ENCODE assay signal across 22 mouse cellular contexts in the genomic region with DNA sequence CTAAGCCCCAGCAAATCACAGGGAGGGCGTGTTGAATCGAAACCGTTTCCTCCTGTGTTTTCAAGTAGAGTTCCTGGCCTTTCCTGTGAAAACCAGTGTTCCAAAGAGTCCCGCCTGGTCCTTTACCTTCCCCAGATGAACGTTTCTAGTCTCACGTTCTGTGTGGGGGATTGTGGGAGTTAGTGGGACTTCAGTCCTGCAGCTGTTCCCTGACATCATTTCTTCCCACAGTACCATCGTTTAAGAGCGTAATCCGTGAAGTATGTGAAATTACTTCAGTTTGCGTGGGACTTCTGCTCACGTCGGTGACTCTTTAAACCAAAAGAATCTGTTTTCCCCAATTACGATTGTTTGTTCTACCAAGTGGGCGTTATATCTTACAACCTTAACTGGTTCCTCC. TPM values are rescaled to one million over a fixed set of nuclear protein-coding genes. Genes with fewer than 3 reads are reported as not detected.
A peak's percentile ranks its signal among the peaks of the same experiment; 100 is the strongest.
DNase-seq lines count a peak whose midpoint lies in the region; ATAC-seq lines count a peak whose summit lies in the region.
"Had no signal": no experiment of that assay in that cellular context is flagged by ENCODE, and none has a peak within 500 bp of the region (broad histone marks: within the 10 kb centered on the region; RNA-seq: fewer than 3 reads in every experiment).

No protein-coding gene starts in this region.

- H3K4me1 ChIP-seq in limb, embryonic 15.5 days = peaks cover 12% of the 10 kb centered on the region
- H3K4me1 ChIP-seq in limb, embryonic 10.5 days = no peaks in the 10 kb centered on the region

- H3K36me3 ChIP-seq in limb, embryonic 15.5 days = peaks cover 78% of the 10 kb centered on the region
- H3K36me3 ChIP-seq in limb, embryonic 10.5 days = peaks cover 94% of the 10 kb centered on the region

- H3K9ac ChIP-seq in limb, embryonic 15.5 days = no peak overlapping the region

- DNase-seq in frontal cortex, adult 2 months (ENCODE audit: extremely low spot score in 1 of 2, low spot score in 1 of 2) = no peak
- no peak for DNase-seq in limb, embryonic 10.5 days (ENCODE audit: low spot score)
- DNase-seq in brain, adult 2 months (ENCODE audit: low read depth, low spot score) = peak; percentile 53
- DNase-seq in lung, postnatal 10 days = no peak
- DNase-seq: adrenal gland, adult 2 months; adrenal gland, adult 8-10 months; adrenal gland, postnatal 10 days; adrenal gland, postnatal 14 days; adrenal gland, postnatal 25 days; adrenal gland, postnatal 36 days; B cell, adult 2 months; cerebellum, adult 11 months; cerebellum, adult 11-12 months; cerebellum, adult 18-20 months; cerebellum, adult 2 months had no signal

- ATAC-seq in frontal cortex, adult (ENCODE audit: low TSS enrichment) = peak; percentile 17; the same call in 1 of the 2 replicates
- no peak for ATAC-seq in limb, embryonic 15.5 days (ENCODE audit: insufficient number of reproducible peaks, low FRiP score, low TSS enrichment, low read depth)
- ATAC-seq: activated CD4-positive, CD25-positive, alpha-beta regulatory T cell, adult 4 months; CD4-positive, CD25-positive, alpha-beta regulatory T cell, adult 4 months; Patski had no signal

- H3K27ac ChIP-seq in limb, embryonic 15.5 days = 0 out of 2 replicates have a peak overlapping the region, but pooled peaks have one; percentile 22
- no peak overlapping the region for H3K27ac ChIP-seq in limb, embryonic 10.5 days

- H3K4me3 ChIP-seq in limb, embryonic 15.5 days = no peak overlapping the region
- H3K4me3 ChIP-seq in limb, embryonic 10.5 days = no peak overlapping the region

- no peaks in the 10 kb centered on the region for H3K27me3 ChIP-seq in limb, embryonic 15.5 days
- H3K27me3 ChIP-seq in limb, embryonic 10.5 days (ENCODE audit: low read depth, poor library complexity, severe bottlenecking) = no peaks in the 10 kb centered on the region
- H3K27me3 ChIP-seq: CH12.LX, Patski had no signal

- no peak overlapping the region for H3K4me2 ChIP-seq in limb, embryonic 15.5 days

- 81% methylated on average over 14 of the region's 14 CpGs for WGBS in limb, embryonic 15.5 days
- 95% methylated on average over 14 of the region's 14 CpGs for WGBS in limb, embryonic 10.5 days

- no peaks in the 10 kb centered on the region for H3K9me3 ChIP-seq in limb, embryonic 15.5 days
- H3K9me3 ChIP-seq in limb, embryonic 10.5 days (replicated peaks) = no peaks in the 10 kb centered on the region
- H3K9me3 ChIP-seq: G1E had no signal

RNA-seq across cellular contexts. Expression of a gene that starts 54.5 kb away (rescaled TPM):
- 70.7 and 78.0 TPM in 2 replicates for polyA plus RNA-seq in frontal cortex, adult 2 months (2012; rRNA removed)
- polyA plus RNA-seq in limb, embryonic 15.5 days (2015; fragmentation: Nextera tagmentation; extraction: Ambion mirVana) = 229 and 230 TPM in 2 replicates
- polyA plus RNA-seq in limb, embryonic 10.5 days (2016; fragmentation: Nextera tagmentation; extraction: Ambion mirVana) = 221 and 232 TPM in 2 replicates

RNA-seq across cellular contexts. Expression of a gene that starts 57.8 kb away (rescaled TPM):
- polyA plus RNA-seq in frontal cortex, adult 2 months (2012; rRNA removed) = 22.6 and 22.8 TPM in 2 replicates
- 70.7 and 71.1 TPM in 2 replicates for polyA plus RNA-seq in limb, embryonic 15.5 days (2015; fragmentation: Nextera tagmentation; extraction: Ambion mirVana)
- polyA plus RNA-seq in limb, embryonic 10.5 days (2016; fragmentation: Nextera tagmentation; extraction: Ambion mirVana) = 47.9 and 55.6 TPM in 2 replicates
